Mouse (Mus musculus): ENCODE data around the gene Chit1. TPM values are rescaled to one million over a fixed set of nuclear protein-coding genes. Genes with fewer than 3 reads are reported as not detected.

The Chit1 gene
- total RNA-seq, 2 experiments from 2014 or later: 0.22 TPM; not detected in 1

DNA sequence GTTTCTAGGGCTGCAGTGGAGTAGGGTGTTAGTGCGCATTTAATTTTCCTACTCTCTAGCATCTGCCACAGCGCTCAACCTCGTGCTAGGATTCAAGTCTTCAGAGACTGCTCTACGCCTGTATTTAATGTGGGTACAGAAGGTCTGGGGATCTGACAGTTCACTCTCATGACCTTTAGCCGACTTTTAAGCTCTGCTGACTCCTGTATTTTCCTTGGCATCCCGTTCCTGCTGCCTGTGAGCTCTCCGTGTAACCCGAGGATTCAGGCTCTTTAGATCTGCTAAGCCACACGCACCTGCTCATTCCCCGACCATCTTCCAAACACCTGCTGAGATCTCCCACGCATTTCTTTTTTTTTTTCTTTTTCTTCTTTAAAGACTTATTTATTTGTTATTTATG, 22.3 kb downstream of the Chit1 start:
- no peak for DNase-seq (ENCODE audit: extremely low spot score in 1 of 2, low spot score in 1 of 2)

DNA sequence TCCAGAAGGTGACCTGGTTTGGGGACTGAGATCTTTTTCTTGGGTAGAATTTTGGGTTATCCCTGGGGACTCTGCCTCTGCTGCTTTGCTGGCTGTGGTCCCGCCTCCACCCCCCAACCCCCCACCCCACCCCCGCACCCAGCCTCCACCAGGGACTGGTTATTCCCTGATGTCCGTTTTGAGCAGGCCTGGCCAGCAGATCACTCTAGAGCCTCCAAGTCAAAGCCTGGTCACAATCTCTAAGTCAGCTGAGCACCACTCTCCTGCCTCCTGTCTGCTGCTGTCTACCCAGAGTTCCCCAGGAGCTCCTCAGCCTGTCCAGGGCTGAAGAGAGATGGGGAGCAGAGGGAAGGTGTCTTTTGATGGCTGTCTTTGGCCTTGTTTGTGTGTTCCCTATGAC, 25.3 kb downstream of the Chit1 start:
- no peak for DNase-seq (ENCODE audit: extremely low spot score in 1 of 2, low spot score in 1 of 2)

DNA sequence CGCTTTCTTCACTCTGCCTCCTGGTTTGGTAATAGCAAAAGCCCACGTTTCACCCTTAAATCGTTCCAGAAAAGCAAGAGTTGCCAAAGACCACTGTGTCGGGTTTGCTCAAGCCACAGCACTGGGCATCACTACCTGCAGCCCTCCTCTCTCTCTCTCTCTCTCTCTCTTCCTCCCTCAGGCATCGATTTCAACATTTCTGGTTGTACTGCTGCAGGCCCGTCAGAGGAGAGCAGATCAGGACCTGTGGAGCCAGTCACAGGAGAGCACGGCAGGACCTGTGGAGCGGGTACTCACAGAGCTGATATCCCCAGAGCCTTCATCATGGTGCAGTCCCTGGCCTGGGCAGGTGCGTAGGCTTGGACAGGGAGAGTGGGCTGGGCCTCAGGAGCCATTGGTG, 27.4 kb downstream of the Chit1 start:
- no peak for DNase-seq (ENCODE audit: extremely low spot score in 1 of 2, low spot score in 1 of 2)

DNA sequence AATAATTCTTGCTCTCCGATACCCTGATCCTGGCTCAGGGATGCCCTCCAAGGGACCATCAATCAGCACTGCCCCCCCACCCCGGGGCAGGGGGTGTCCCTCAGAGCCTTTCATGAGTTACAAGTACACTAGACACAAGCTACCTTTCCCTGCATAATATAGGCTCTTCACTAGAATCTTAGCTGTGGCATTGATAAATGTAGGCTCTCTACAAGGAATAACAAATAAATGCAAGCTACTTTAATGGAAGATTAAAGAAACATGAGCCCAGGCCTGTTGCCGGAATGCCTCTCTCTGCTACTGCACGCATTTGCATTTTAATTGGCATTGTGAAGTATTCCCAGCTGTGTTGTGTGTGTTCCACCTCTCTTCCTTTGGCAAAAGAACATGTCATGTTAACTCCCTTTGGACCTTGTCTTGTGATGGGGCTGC, 31.3 kb downstream of the Chit1 start:
- DNase-seq (ENCODE audit: extremely low spot score in 1 of 2, low spot score in 1 of 2): no peak

DNA sequence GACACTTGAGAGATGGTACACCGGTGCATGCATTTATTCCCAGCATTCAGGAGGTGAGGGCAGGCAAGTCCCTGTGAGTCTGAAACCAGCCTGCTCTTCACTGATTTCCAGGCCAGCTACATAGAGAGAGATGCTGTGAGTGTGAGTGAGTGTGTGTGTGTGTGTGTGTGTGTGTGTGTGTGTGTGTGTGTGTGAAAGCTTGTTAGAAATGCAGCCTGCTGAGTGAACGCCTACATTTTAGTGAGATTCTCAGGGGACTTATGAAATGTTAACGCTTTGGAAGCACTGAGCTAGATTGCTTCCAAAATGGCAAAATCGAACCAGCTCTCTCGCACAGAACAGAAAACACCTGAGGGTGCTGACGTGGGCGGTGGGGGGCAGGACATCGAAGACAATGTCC, 35.0 kb downstream of the Chit1 start:
- peak in 1 of 2 experiments; percentile 16 for DNase-seq (ENCODE audit: extremely low spot score in 1 of 2, low spot score in 1 of 2)

DNA sequence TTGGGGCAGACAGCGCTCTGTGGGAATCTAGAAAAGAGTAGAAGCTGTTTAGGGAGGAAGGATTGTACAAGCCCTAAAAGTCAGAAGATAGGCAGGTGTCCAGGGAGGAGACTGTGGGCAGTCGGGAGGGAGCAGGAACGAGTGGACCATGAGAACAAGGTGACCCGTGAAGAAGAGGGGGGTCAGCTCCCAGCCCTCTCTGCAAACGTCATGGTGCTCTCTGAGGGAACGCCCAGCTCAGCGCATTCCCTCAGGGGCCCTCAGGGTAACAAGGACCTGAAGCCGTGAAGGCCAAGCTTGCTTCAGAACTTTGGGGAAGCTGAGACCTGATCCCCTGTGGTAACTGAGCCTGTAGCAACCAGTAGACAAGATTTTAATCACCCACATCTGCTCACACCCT, 39.0 kb downstream of the Chit1 start:
- no peak for DNase-seq (ENCODE audit: extremely low spot score in 1 of 2, low spot score in 1 of 2)

DNA sequence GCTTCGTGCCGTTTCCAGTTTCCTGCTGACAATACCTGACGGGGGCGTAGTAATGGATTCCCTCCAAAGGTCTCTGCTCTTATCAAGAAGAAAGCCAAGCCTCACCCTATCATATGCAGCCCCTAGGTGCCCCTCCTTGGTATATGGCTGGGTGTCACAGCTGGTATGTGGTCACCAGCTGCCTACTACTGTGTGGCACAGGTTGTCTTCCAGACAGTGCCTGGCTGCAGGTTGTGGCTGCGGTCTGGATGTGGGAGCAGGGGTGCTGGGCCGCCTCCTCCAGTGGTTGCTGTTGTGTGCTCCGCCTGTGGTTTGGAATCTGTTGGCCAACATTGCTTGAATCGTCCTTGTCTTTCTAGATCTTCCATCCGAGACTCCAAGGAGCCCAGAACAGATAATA, 39.7 kb downstream of the Chit1 start:
- DNase-seq (ENCODE audit: extremely low spot score in 1 of 2, low spot score in 1 of 2): no peak

DNA sequence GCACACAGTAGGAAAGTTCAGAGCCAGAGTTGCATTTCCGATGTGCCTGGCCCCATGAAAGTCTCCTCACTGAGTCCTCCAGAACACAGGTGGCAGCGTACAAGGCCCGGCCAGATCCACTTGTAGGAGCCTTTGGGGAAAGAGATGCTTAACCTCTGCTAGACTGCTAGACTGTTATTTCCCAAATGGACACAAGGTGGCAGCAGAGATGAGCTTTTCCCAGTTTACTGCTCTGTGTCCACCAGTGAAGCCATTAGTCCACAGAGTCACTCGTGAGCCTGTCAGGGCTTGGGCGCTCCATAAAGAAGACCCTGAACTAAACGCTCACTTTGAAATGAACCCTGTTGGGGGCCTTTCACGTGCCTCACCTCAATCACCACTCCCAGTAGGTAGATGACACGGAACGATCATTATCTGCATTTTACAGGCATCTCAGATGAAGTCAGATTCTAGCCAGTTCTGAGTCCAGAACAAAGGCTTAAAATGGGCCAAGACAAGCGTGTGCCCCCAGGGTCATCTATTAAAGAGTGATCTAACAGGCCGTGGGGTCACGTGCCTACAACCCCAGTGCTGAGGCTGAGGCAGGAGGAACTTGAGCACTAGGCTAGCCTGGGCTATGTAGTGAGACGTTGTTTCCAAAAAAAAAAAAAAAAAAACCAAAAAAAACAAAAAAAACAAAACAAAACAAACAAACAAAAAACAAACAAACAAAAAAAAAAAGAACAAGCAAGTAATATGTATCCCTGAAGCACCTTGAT, 40.8 kb downstream of the Chit1 start:
- peak; percentile 61 to 86 for DNase-seq (ENCODE audit: extremely low spot score in 1 of 2, low spot score in 1 of 2)

DNA sequence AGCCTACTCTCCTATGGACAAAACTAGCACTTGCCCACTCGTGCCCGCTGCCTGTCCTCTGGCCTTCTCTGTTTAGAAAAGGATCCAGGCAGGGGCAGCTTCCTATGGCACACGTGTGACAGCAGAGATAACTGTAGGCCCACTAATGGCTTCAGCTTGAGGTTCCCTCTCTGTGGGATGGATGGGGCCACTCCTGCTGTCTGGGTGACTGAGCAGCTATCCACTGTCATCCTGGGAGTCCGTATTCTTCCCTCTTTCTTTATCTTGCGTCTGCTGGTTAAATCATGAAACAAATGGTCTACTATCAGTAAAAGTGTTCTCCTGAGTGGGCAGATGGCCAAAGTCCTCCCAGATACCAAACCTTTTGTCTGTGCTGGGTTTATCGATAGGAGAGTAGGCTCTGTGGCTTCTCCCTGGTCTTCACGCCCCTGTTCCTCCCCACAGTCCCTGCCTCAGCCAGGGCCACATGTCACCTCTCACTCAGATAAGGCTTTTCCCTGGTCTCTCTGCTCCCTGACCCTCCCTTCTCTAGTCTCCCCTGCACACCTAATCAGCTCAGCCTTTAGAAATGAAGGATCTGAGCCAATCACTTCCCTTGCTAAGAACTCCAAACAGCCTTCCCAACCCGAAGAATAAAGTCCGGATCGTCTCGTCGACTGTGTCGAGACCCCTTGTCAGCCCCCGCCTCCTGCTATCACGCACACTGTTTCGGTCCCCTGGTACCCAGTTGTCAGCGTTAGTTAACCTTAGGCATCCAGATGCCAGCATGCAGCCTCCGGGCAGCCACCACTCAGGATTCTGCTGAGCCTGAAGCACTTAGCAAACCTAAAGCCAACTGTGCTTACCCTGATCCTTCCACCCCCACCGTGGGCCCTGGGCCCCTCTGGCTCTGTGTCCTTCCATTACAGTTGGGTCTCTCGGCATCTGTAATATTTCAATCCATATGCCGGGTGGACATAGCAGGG, 41.9 kb downstream of the Chit1 start:
- no peak for DNase-seq (ENCODE audit: extremely low spot score in 1 of 2, low spot score in 1 of 2)

DNA sequence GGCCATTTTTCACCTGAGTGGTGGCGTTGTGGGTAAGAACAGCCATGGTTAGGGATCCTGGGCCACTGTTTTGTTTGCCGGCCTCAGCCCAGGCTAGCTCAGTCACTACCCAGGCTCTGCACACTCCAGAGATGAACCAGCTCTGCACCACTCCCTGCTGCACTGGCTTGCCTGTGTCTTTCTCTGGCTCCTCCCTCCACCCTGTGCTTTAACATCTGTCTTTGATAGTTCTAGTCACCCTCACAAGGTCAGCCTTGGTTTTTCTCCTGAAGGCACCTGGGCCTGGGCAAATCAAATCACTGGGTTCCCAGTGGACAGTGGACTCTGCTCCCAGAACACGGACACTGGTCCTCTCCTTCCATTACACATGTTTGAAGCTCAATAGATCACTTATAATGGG, 43.1 kb downstream of the Chit1 start:
- DNase-seq (ENCODE audit: extremely low spot score in 1 of 2, low spot score in 1 of 2): no peak

DNA sequence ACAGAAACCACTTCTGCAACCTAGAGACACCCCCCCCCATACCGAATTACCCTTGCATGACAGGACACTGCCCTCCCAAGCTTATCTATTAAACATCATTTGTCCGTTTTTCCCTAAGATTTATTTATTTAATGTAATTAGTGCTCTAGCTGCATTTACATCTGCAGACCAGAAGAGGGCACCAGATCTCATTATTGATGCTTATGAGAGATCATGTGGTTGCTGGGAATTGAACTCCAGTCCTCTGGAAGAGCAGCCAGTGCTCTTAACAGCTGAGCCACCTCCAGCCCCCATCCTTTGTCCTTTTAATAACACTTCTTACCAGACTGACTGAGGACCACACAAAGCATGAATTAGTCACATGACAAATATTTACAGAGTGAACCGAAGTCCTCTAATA, 43.6 kb downstream of the Chit1 start:
- DNase-seq (ENCODE audit: extremely low spot score in 1 of 2, low spot score in 1 of 2): no peak

DNA sequence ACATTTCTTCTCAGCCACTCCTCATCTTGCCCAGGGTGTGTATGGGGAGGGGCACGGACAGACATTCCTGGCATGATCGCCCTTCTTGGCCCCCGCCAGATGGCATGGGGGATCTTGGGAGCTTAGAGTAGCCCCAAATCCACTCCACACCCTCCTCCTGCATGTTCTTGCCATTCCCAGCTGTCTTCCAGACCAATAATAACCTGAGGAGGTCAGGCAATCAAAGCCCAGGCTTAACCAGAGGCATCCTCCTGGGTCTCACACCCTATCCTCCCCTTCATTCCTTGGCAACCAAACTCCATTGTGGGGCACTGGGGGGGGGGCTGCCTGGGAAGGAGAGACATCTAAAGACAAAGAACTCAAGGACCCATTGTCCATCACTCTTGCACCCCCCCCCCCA, 49.4 kb downstream of the Chit1 start:
- DNase-seq (ENCODE audit: extremely low spot score in 1 of 2, low spot score in 1 of 2): no peak

DNA sequence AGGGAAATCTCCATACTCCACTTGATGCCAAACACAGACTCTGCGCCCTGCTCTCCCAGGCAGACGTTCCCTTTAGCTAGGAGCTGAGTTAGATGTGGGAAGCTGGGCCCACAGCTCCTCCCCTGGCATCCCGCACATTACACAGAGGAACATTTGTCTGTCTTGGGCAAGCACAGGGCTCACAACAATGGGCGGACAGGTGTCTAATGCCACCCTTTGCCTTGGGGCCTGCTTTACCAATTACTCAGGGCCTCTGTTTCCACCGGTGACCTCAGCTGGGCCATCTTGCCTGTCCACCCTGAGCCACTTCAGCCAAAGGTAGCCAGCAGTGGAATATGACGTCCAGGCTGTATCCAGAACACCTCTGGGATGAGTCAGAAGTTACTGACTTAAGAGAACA, 50.4 kb downstream of the Chit1 start:
- no peak for DNase-seq (ENCODE audit: extremely low spot score in 1 of 2, low spot score in 1 of 2)

DNA sequence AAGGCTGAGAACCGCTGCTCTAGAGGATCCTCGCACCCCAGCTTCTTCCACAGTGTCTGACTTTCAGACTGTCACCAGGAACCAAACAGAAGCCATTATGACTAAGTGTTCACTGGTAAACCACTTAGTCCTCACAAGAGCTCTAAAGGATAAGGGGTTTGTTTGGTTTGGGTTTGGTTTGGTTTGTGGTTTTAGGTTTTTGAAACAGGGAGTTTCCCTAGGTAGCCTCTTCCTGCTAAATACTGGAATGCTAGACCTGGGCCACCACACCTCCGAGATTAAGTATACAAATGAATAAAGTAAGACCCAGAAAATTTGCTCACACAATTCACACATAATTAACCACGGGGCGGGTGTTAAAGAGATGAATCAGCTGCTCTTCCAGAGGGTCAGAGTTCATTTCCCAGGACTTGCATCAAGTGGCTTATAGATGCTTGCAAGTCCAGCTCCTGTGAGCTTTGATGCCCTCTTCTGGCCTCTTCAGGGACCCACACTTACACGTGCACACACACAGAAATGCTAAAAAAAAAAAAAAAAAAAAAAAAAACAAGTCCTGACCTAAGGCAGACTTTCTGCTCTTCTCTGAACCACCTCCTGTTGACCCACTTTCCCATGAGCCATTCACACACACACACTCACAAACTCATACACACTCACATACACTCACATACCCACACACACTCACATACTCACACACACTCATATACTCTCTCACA, 51.6 kb downstream of the Chit1 start:
- no peak for DNase-seq (ENCODE audit: extremely low spot score in 1 of 2, low spot score in 1 of 2)

DNA sequence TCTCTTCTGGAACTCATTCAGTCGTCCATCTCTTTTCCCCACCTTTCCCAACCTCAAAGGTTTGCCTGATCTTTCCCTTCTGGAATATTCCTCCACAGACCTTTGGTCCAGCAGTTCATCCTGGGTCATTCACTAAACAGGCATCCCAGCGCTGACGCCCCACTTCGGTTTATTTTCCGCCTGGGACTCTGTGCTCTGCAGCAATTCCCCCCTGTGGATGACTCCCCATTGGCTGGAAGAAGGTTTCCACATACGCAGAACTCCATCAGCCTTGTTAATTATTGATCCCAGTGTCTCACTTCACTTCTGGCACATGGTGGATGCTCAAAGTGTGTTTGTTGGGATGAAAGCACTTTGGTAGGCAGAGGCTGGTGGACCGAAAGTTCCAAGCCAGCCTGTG, 52.4 kb downstream of the Chit1 start:
- DNase-seq (ENCODE audit: extremely low spot score in 1 of 2, low spot score in 1 of 2): no peak

DNA sequence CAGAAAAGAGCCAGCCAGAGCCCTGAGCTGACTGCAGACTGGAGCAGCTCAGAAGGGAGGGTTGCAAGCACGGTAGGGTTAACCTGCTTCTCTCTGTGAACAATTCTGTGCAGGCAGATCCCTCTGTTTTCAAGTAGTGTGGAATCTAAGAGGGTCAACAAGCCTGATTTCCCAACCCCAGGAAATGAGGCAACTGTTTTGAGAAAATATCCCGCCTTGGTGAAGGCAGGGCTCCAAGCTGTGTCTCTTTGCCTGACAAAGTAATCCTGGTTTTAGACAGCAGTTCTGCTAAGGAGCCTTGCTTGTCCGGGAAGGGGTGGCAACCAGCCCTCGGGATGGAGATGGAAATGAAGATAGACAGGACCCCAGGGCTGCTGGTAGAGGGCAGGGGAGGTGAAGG, 53.4 kb downstream of the Chit1 start:
- no peak for DNase-seq (ENCODE audit: extremely low spot score in 1 of 2, low spot score in 1 of 2)

DNA sequence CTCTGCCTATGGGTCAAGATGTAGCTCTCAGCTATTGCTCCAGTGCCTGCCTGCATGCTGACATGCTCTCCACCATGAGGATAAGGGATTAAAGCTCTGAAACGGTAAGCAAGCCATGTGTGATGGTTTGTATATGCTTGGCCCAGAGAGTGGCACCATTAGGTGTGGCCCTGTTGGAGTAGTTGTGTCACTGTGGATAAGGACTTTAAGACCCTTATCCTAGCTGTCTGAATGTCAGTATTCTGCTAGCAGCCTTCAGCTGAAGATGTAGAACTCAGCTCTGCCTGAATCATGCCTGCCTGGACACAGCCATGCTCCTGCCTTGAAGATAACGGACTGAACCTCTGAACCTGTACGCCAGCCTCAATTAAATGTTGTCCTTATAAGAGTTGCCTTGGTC, 55.5 kb downstream of the Chit1 start:
- DNase-seq (ENCODE audit: extremely low spot score in 1 of 2, low spot score in 1 of 2): no peak

DNA sequence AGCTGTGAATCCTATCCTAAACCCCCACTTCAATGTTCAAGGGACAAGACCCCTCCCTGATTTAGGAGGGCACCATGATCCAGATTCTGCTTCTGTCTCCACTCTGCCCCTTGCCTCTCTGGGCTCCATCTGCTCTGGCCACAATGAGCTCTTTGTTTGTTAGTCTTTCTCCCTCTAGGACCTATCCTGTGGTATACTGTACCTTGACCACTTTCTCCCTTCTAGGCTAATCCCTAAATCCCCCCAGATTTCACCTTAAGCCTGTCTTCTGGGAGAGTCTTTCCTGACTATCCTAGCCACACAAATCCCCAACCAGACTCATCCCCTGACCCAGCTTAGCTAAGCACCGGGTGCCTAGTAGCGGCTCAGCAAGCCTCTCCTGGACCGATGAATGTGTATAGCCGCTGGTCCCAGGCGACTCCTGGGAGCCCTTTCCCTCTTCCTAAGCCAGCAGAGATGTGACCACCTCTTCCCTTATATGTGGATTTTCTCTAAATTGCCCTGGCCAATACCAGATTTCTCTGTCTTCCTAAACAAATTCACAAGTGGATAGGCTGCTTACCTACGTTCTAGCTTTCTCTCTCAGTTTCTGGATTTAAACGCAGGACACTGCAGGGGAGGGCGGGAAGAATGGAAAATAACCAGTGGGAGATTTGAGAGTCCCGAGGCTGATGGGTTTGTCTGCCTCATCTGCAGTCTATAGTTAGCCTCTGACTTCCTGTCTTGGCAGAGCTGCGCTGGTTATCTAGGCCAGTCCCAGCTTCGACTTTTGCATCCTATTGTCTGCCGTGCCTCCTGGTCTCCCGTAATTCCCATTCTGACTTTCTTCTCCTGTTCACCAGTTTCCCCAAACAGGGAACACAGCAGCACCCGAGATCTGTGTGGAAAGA, 56.6 kb downstream of the Chit1 start:
- DNase-seq (ENCODE audit: extremely low spot score in 1 of 2, low spot score in 1 of 2): no peak

DNA sequence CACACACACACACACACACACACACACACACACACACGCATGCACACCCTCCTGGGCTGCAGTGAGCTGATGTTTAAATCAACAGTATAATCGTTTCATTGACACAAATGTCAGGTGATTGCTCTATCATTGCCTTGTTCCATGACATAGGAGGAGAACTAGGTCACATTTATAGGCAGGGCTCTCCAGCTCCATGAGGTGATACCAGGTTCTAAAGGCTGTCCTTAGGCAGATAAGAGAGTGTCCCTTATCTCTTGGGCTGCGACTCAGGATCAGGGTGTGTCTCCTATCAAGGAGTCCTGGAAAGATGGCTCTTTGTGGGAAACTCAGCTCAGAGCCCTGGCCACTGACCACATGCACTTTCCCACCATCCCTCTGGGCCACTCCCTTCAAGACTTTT, 57.5 kb downstream of the Chit1 start:
- no peak for DNase-seq (ENCODE audit: extremely low spot score in 1 of 2, low spot score in 1 of 2)

Measured in layer of hippocampus, postnatal 25 days (tissue).